Mouse (Mus musculus): ENCODE measurements around the gene Zscan4b. TPM values are rescaled to one million over a fixed set of nuclear protein-coding genes. Genes with fewer than 3 reads are reported as not detected.

Gene Zscan4b
- polyA plus RNA-seq (2012; rRNA removed), result not detected in 2 replicates

DNA sequence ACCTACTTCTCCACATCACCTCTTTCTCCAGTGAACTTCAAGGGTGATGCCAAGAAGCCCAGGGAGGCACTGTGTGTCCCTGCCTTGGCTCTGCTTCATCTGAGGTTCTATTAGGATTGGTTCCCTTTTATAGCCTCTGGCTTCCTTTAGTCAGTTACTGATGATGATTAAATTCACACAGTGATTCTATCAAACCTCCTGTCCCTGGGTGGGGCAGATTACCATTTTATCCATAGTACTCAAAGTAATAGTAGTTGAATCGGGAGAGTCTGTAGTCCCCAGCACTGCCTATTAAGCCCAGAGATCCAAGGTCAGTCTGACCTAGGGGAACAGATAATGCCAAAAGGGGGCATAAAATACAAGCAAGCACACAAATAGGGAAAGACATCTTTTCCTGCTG lies at the start of gene Zscan4b:
Gene Zscan4b (minus strand): TSS at position 101 of the 400 bp plus-strand sequence.

Other genes starting within 250 kb of the Zscan4b start
- not detected in 2 replicates for gene Nlrp4b, start 217.3 kb downstream of the Zscan4b start, polyA plus RNA-seq (2012; rRNA removed)
- gene Vmn1r71, start 150.7 kb downstream of the Zscan4b start, polyA plus RNA-seq (2012; rRNA removed), result not detected in 2 replicates
- gene Zscan4c, start 100.7 kb upstream of the Zscan4b start, polyA plus RNA-seq (2012; rRNA removed), result not detected in 2 replicates
- not detected in 2 replicates for gene Zscan4-ps1, start 164.6 kb upstream of the Zscan4b start, polyA plus RNA-seq (2012; rRNA removed)